Mouse (Mus musculus) common myeloid progenitor, adult 5-6 weeks (primary cell): ENCODE results near the gene Ide. TPM values are rescaled to one million over a fixed set of nuclear protein-coding genes. Genes with fewer than 3 reads are reported as not detected.
A peak's percentile ranks its signal among the peaks of the same experiment; 100 is the strongest.

ENCODE experiments used
- ATAC-seq: replicated peaks from 2 replicates; pipeline ENCODE4 v1.8.0; 2016; ENCODE audit warnings: low read depth, mild to moderate bottlenecking, moderate TSS enrichment, inconsistent platforms; ENCODE audit not compliant: poor library complexity, severe bottlenecking
- total RNA-seq: library from RNA; stranded (forward); fragments of 200-1000, 187-1606 nt; gene quantifications from 2 replicates; pipeline ENCODE4 v1.2.3, GENCODE M21; 2017

Ide gene
- total RNA-seq, 1 experiment from 2014 or later: 100 TPM

- no peak for ATAC-seq
Measured at GRCm38 (mm10) chr19:37281710-37282109, 55.9 kb downstream of the Ide start.

GRCm38 (mm10) chr19:37279194-37279593 is 58.5 kb downstream of the Ide start:
- no peak for ATAC-seq

GRCm38 (mm10) chr19:37275555-37275954 is 62.1 kb downstream of the Ide start:
- no peak for ATAC-seq

DNA sequence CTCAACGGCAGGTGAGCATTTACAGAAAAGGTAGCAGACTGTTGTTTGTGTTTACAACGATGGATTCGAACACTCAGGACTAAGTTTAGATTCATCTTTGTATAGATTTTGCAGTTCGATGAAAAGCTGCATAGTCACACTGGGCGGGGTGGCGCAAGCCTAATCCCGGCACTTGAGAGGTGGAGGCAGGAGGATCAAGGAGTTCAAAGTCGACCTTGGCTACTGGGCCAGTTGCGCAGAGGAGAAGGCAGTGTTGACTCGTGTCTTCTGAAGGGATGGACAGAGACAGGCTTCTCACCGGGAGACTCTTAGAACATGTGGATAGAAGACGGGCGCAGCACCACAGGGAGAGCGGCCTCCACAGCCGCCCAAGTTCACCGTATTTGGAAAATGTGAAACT is 68.5 kb downstream of the Ide start:
- no peak for ATAC-seq

- ATAC-seq: peak; percentile 95
Measured at GRCm38 (mm10) chr19:37265333-37266103, 72.1 kb downstream of the Ide start.

GRCm38 (mm10) chr19:37263943-37264897 is 73.4 kb downstream of the Ide start:
- ATAC-seq: no peak

GRCm38 (mm10) chr19:37263566-37263942 is 74.1 kb downstream of the Ide start:
- no peak for ATAC-seq

DNA sequence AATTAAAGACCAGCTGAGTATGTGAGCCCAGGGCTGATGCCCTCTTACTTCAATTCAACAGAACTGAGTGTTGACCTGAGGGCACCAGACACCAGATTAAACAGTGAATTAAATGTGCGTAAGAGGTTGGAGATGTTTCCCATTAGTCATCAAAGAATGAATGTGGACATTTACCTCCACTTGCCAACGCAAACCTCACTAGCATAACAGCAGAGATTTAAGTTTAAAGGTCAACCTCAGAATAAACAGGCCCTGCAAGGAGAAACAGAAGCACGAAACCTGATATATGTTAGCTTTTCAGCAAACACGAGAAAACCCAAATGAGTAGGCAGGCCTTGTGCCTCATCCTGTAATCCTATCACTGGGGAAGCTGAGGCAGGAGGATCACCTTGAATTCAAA is 75.3 kb downstream of the Ide start:
- no peak for ATAC-seq

DNA sequence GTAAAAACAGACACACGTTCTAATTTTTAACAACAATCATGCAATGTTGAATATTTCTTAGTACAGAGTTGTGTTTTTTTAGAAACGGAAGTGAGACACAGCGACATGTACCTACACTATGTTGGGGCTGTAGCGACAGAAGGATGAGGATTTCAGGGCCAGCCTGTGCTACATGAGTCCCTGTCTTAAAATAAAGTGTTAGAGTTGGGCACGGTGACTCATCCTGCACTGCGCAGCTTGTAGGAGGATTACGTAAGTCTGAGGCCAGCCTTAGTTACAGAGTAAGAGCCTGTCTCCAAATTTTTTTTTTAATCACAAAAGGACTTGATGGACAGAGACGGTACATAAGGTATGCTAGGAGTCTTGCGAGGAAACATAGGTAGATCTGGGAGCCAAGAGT is 82.3 kb downstream of the Ide start:
- no peak for ATAC-seq

- ATAC-seq: no peak
Measured at GRCm38 (mm10) chr19:37252104-37252503, 85.5 kb downstream of the Ide start.

GRCm38 (mm10) chr19:37248199-37248598 is 89.5 kb downstream of the Ide start:
- peak; percentile 67 for ATAC-seq

DNA sequence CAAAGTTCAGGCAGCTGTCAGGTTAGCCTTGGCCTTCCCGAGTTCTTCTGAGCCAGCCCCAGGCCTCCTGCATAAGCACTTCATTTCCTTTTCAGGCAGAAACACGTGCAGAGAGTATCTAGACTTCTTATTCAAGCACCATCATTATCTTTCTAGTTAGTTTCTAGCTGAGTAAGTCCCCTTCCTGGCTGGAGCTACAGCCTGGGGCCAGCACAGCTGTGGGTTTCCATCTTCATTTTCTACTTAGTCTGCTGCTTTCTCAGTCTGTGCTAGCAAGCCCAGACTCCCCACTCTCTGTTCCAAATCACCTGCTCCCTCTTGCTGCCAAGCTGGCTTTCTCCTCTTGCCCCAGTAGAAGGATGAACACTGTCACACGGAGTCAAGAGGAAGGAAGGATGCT is 90.8 kb downstream of the Ide start:
- ATAC-seq: no peak

DNA sequence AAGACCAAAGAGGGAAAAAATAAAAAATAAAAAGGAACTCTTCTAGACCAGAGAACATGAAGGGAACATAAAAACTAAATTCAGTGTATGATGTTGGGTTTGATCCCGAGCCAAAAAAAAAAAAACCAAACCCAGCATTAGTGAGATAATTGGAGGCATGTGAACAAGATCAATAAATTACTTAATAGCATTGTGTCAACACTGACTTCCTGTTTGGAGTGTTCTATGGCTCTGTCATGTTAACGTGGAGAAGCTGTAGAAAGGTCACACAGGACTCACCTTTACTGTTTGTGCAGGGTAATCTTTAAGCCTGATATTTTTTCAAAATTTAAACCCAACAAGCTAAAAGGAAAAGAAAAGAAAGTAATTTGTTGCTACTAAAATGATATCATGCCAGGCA is 94.9 kb downstream of the Ide start:
- no peak for ATAC-seq

GRCm38 (mm10) chr19:37241201-37241600 is 96.5 kb downstream of the Ide start:
- ATAC-seq: no peak

GRCm38 (mm10) chr19:37239096-37239495 is 98.6 kb downstream of the Ide start:
- ATAC-seq: peak; percentile 43; the same call in 1 of the 2 replicates

GRCm38 (mm10) chr19:37238651-37239050 is 99.0 kb downstream of the Ide start:
- ATAC-seq: no peak

DNA sequence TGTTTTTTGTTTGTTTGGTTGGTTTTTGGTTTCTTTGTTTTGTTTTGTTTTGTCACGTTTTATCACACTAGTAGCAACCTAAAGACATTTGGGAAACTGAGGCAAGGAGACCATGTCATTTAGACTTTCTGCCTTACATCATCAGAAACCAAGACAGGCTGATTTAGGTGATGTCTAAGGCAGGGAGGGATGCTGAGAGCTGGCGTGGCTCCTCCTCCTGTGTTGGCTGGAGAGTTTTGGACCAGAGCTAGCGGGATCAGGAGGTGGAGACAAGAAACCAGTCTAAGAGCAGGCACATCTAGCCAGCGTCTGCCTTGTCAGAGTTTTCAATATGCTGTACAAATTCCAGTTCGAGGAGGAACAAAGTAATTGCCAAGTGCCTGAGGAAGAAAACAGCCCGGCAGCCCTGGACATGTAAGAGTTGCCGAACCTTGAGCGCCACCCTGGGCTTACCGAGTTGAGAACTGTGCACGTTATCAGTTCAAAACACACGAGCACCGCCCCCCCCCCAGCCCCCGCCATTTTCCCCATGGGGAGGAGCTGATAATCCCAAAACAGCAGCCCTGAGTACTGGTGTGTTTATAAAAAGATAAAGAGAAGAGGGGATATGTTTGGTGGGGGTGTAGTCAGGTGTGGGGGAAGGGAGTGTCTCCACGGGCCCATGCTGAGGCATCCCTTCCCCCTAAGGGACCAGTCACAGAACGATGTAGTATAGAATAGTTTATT is 99.8 kb downstream of the Ide start:
- peak; percentile 45 for ATAC-seq

DNA sequence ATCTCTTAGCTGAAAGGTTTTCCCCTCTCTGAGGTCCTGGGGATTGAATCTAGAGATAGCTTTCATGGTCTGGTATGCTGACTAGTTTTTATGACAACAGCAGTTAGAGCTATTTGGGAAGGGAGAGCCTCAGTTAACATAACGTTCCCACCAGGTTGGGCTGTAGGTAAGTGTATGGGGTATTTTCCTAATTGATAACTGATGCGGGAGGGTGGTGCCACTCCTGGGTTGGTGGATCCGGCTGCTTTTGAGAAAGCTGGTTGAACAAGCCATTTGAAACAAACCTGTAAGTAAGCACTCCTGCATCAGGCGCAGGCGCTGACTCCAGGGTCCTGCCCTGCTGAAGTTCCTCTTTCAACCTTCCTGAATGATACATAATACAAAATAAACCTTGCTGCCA is 100.3 kb downstream of the Ide start:
- ATAC-seq: no peak

DNA sequence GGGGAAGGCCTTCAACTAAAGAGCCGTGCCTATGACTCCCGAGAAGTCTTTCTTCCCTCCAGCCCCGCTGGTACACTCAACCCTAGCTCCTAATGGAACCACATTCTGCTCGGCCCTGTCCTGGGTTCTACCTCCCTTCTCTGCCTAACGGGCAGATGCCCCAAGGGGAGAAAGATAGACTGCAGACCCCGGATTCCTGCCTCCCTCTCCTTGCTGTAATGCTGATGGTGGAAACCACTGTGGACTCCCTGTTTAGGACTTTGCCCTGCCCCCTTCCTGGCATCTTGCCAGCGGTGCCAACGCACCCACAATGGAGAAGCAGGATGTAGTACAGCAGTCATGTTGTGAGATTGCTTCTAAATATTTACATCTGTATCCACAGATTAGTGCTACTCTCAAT is 101.8 kb downstream of the Ide start:
- no peak for ATAC-seq
